Mouse (Mus musculus): Measurements from ENCODE around the gene Mapre3. TPM values are rescaled to one million over a fixed set of nuclear protein-coding genes. Genes with fewer than 3 reads are reported as not detected.

Mapre3 gene
- polyA plus RNA-seq, 1 experiment from 2014 or later: 38.2 TPM

DNA sequence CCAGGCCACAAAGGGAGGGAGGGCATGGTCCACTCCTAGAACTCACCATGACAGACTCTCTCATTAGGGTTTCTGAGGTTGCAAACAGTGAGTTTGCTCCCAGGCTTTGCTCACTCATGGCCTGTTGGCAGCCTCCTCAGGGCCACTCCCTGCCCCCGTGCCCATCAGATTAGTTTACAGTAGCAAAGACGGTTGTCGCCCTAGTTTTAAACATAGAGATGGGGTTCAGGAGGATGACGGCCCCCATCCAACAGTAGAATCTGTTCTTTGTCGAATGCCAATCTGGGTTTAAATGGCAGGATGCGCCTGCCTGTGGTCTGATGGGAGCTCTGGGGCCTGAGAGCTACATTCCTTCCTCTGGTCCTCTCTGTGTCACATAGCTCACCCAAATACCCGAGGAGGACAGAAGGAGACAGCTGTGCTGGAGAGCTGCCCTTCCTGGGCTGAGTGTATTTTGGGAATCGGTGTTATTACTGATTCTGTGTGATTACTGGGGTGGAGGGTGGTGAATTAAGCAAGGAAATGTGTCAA, 1.9 kb downstream of the Mapre3 start:
- no peak overlapping the region for H3K27ac ChIP-seq (ENCODE audit: low read depth, low read length)
- peaks cover 8% of the 10 kb centered on the region; the same call in 1 of the 2 replicates for H3K4me1 ChIP-seq (replicated peaks; ENCODE audit: control insufficient read depth, insufficient read depth, low read length)
- H3K9me3 ChIP-seq (ENCODE audit: control insufficient read depth, low read length): no peaks in the 10 kb centered on the region
- no peak overlapping the region for H3K4me3 ChIP-seq (ENCODE audit: low read depth, low read length)
- H3K9ac ChIP-seq (ENCODE audit: low read depth, low read length): no peak overlapping the region
- H3K27me3 ChIP-seq (ENCODE audit: control insufficient read depth, insufficient read depth, low read length): no peaks in the 10 kb centered on the region
- no peak for DNase-seq (ENCODE audit: low spot score)
- no peak for ATAC-seq (ENCODE audit: low FRiP score)
- no peaks in the 10 kb centered on the region for H3K36me3 ChIP-seq (ENCODE audit: control insufficient read depth, insufficient read depth, low read length)
- no peak overlapping the region for H3K4me2 ChIP-seq (replicated peaks; ENCODE audit: low read depth, low read length)
- 80% methylated on average over 8 of the region's 8 CpGs for WGBS

DNA sequence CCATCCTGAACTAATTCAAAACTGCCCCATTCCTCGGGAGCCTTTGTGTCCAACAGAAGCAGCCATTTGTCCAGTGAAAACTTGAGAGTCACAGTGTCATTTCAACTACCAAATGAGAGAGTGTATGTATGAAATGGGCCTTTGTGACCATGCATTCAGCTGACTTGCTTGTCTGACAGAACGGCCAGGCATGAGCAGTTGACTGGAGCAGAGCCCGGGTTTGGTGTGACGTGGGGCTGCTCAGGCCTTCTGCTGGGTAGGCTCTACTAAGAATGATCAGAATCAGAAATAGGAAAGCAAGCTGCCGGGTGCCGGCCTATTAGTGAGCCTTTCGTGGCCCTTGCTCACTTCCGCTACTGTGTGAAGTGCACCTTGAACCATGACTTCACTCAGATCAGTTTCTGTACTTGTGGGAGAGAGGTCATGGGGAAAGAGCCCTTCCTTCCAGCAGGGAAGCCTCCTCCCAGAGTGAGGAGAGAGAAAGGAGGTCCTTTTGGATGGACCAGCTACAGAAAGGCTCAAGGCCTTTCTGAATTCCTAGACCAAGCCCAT, 4.4 kb downstream of the Mapre3 start:
- WGBS: 90% methylated on average over 8 of the region's 8 CpGs

DNA sequence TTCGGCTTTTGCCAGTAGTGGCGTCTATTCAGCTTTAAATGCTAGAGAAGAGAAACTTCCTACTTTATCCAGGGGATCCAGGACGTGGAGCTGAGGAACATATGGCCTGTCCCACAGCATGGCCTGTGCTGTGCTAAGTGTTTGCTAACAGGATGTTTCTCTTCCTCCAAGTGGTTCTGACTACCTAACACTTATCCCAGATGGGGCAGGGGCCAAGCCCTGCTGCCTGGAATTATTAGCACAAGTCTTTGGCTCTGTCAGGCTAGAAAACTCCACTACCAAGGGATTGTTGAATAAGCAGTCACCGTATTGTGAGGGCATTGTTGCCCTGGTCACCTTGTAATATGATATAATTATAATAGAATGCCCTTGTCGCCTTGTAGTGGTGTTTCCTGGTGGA, 8.2 kb downstream of the Mapre3 start:
- no peak for ATAC-seq (ENCODE audit: low FRiP score)
- H3K36me3 ChIP-seq (ENCODE audit: control insufficient read depth, insufficient read depth, low read length): no peaks in the 10 kb centered on the region
- H3K4me3 ChIP-seq (ENCODE audit: low read depth, low read length): no peak overlapping the region
- H3K27me3 ChIP-seq (ENCODE audit: control insufficient read depth, insufficient read depth, low read length): no peaks in the 10 kb centered on the region
- H3K4me2 ChIP-seq (replicated peaks; ENCODE audit: low read depth, low read length): no peak overlapping the region
- no peaks in the 10 kb centered on the region for H3K9me3 ChIP-seq (ENCODE audit: control insufficient read depth, low read length)
- DNase-seq (ENCODE audit: low spot score): no peak
- H3K9ac ChIP-seq (ENCODE audit: low read depth, low read length): no peak overlapping the region
- 83% methylated on average over 5 of the region's 5 CpGs for WGBS
- no peaks in the 10 kb centered on the region for H3K4me1 ChIP-seq (replicated peaks; ENCODE audit: control insufficient read depth, insufficient read depth, low read length)
- H3K27ac ChIP-seq (ENCODE audit: low read depth, low read length): no peak overlapping the region

More for the DNA sequence above, 4.4 kb downstream of the Mapre3 start:
- H3K27me3 ChIP-seq (ENCODE audit: control insufficient read depth, insufficient read depth, low read length): no peaks in the 10 kb centered on the region
- H3K4me2 ChIP-seq (replicated peaks; ENCODE audit: low read depth, low read length): no peak overlapping the region
- no peak for ATAC-seq (ENCODE audit: low FRiP score)
- H3K4me1 ChIP-seq (replicated peaks; ENCODE audit: control insufficient read depth, insufficient read depth, low read length): peaks cover 8% of the 10 kb centered on the region; the same call in 1 of the 2 replicates
- no peak overlapping the region for H3K4me3 ChIP-seq (ENCODE audit: low read depth, low read length)
- H3K9ac ChIP-seq (ENCODE audit: low read depth, low read length): no peak overlapping the region
- no peaks in the 10 kb centered on the region for H3K9me3 ChIP-seq (ENCODE audit: control insufficient read depth, low read length)
- no peak for DNase-seq (ENCODE audit: low spot score)
- no peak overlapping the region for H3K27ac ChIP-seq (ENCODE audit: low read depth, low read length)
- H3K36me3 ChIP-seq (ENCODE audit: control insufficient read depth, insufficient read depth, low read length): no peaks in the 10 kb centered on the region

DNA sequence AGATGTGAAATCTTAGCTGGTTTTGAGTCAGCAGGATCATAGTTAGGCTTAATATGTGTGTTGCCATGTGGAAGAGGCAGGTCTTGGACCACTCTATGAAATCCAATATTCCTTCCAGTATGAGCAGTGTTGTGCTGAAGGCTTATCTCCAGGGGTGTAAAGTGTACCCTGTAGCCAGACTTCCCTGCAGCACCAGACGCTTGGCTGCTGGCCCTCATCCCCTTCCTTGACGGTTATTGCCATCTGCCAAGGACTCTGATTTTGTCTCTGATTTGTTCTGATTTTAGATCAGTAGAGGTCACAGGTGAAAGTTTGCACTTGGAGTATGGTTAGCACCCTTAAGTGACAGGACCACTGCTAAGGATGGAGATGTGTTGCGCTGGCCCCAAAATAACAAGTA, 8.7 kb downstream of the Mapre3 start:
- H3K4me1 ChIP-seq (replicated peaks; ENCODE audit: control insufficient read depth, insufficient read depth, low read length): no peaks in the 10 kb centered on the region
- DNase-seq (ENCODE audit: low spot score) (no peak), ATAC-seq (ENCODE audit: low FRiP score) (no peak)
- WGBS: 95% methylated on average over 3 of the region's 3 CpGs
- H3K4me3 ChIP-seq (ENCODE audit: low read depth, low read length): no peak overlapping the region
- H3K27ac ChIP-seq (ENCODE audit: low read depth, low read length): no peak overlapping the region
- no peak overlapping the region for H3K4me2 ChIP-seq (replicated peaks; ENCODE audit: low read depth, low read length)
- no peaks in the 10 kb centered on the region for H3K36me3 ChIP-seq (ENCODE audit: control insufficient read depth, insufficient read depth, low read length)
- H3K9ac ChIP-seq (ENCODE audit: low read depth, low read length): no peak overlapping the region
- H3K27me3 ChIP-seq (ENCODE audit: control insufficient read depth, insufficient read depth, low read length): no peaks in the 10 kb centered on the region
- H3K9me3 ChIP-seq (ENCODE audit: control insufficient read depth, low read length): no peaks in the 10 kb centered on the region

DNA sequence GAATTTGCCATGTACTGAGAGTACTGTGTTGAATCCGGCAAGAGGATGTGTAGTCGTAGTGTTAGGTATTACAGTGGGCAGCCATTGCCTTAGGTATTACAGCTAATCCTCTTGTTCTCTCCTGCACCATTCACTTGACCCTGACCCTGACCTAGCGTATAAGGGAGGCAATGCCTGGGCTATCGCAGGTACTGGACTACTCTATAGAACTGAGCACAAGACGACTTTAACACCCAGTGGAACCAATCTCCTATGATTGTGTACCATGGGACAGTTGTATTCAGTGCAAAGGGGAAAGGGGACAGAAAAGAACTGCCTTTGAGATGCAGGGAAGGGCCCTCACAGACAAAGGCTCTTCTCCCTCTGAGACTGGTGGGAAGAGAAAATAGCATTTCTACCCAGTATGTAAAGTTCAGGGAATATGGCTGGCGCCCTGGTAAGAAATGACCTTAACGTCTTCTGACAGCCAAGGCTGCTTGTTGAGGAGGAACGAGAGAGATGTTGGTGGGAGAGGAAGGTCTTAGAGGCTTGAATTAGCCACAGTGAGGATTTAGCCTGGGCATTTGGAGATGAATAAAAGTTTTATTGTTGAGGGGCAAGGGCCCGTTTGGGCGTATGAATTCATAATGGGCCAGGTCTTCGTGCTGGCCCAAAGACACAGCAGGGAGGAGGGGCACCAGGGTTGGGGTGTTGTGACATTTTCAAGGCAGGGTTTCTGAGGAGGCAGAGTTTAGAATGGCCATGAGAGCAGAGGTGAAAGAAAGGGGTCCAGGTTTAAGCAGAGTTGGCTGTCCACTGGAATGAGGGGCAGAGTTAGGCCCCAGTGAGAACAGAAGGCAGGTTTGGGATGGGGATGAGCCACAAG, 9.9 kb downstream of the Mapre3 start:
- H3K27ac ChIP-seq (ENCODE audit: low read depth, low read length): no peak overlapping the region
- no peak for DNase-seq (ENCODE audit: low spot score)
- WGBS: 73% methylated on average over 11 of the region's 11 CpGs

DNA sequence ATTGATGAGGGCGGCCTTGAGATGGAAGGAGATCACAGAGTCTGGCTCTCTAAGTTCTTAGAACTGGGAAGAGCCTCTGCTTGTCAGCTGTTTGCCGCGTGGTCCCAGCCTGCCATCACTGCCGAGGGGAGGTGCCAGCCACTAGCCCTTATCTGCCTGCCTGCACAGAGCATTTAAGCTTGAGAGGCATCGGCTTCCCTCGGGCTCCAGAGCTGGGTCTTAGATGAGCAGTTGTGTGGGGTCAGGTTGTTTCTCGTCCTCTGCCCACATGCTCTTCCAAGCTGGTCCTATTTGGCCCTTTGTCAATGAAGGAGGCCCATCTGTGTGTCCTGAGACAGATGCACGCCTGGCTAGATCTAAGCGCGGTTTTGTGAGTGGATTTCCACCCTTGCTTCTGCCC, 10.7 kb downstream of the Mapre3 start:
- H3K27ac ChIP-seq (ENCODE audit: low read depth, low read length): no peak overlapping the region
- no peak for DNase-seq (ENCODE audit: low spot score)

More for the DNA sequence above, 9.9 kb downstream of the Mapre3 start:
- H3K4me3 ChIP-seq (ENCODE audit: low read depth, low read length): no peak overlapping the region
- ATAC-seq (ENCODE audit: low FRiP score): no peak
- H3K4me1 ChIP-seq (replicated peaks; ENCODE audit: control insufficient read depth, insufficient read depth, low read length): no peaks in the 10 kb centered on the region
- no peak overlapping the region for H3K9ac ChIP-seq (ENCODE audit: low read depth, low read length)
- H3K9me3 ChIP-seq (ENCODE audit: control insufficient read depth, low read length): no peaks in the 10 kb centered on the region
- no peaks in the 10 kb centered on the region for H3K27me3 ChIP-seq (ENCODE audit: control insufficient read depth, insufficient read depth, low read length)
- no peaks in the 10 kb centered on the region for H3K36me3 ChIP-seq (ENCODE audit: control insufficient read depth, insufficient read depth, low read length)
- H3K4me2 ChIP-seq (replicated peaks; ENCODE audit: low read depth, low read length): no peak overlapping the region

DNA sequence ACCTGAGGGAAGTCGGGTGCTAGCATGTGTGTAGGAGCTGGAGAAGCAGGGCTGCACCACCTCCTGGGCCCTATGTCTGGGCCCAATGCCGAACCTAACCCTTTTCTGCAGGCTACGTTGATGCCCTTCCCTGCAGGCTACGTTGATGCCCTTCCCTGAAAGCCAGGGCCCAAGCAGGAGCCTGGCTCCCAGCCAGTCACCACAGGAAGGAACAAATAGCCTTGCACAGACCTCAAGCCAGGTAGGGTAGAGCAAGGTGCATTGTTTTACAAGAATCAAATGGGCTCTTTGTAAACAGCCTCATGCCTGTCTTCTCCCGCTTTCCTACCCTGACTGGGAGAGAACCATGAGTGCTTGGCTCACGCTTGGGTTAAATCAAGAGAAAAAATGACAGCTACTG, 11.4 kb downstream of the Mapre3 start:
- Histone ChIP-seq H3K9me3 (ENCODE audit: control insufficient read depth, low read length) (no peaks in the 10 kb centered on the region), H3K27ac (ENCODE audit: low read depth, low read length) (no peak overlapping the region)

More for the DNA sequence above, 10.7 kb downstream of the Mapre3 start:
- Histone ChIP-seq H3K9ac (ENCODE audit: low read depth, low read length) (no peak overlapping the region), H3K27me3 (ENCODE audit: control insufficient read depth, insufficient read depth, low read length) (no peaks in the 10 kb centered on the region), H3K4me1 (replicated peaks; ENCODE audit: control insufficient read depth, insufficient read depth, low read length) (no peaks in the 10 kb centered on the region), H3K9me3 (ENCODE audit: control insufficient read depth, low read length) (no peaks in the 10 kb centered on the region), H3K4me2 (replicated peaks; ENCODE audit: low read depth, low read length) (no peak overlapping the region), H3K36me3 (ENCODE audit: control insufficient read depth, insufficient read depth, low read length) (no peaks in the 10 kb centered on the region), H3K4me3 (ENCODE audit: low read depth, low read length) (no peak overlapping the region)
- no peak for ATAC-seq (ENCODE audit: low FRiP score)
- 80% methylated on average over 10 of the region's 10 CpGs for WGBS

DNA sequence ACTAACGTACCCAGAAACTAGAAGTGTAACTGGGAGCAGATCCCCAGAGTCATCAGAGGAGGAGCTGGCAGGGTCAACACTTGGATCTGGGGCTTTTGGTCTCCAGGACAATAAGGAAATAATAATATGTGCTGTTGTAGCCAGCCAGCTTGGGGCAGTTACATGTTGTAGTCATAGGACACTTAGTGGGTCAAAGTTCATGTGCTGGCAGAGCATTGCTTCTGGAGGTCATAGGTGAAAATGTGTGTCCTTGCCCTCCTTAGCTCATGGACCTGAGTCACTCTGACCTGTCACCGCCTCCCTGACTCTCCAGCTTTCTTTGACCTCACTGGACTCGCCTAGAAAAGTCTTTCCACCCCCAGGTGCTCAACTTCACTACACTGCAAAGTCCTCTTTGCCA, 19.0 kb downstream of the Mapre3 start:
- Histone ChIP-seq H3K27me3 (ENCODE audit: control insufficient read depth, insufficient read depth, low read length) (no peaks in the 10 kb centered on the region), H3K9ac (ENCODE audit: low read depth, low read length) (no peak overlapping the region), H3K27ac (ENCODE audit: low read depth, low read length) (no peak overlapping the region), H3K4me2 (replicated peaks; ENCODE audit: low read depth, low read length) (no peak overlapping the region), H3K9me3 (ENCODE audit: control insufficient read depth, low read length) (no peaks in the 10 kb centered on the region), H3K4me1 (replicated peaks; ENCODE audit: control insufficient read depth, insufficient read depth, low read length) (no peaks in the 10 kb centered on the region), H3K4me3 (ENCODE audit: low read depth, low read length) (no peak overlapping the region), H3K36me3 (ENCODE audit: control insufficient read depth, insufficient read depth, low read length) (no peaks in the 10 kb centered on the region)
- no peak for ATAC-seq (ENCODE audit: low FRiP score)
- 83% methylated on average over 3 of the region's 3 CpGs for WGBS
- no peak for DNase-seq (ENCODE audit: low spot score)

More for the DNA sequence above, 11.4 kb downstream of the Mapre3 start:
- ATAC-seq (ENCODE audit: low FRiP score) (no peak), DNase-seq (ENCODE audit: low spot score) (no peak)
- Histone ChIP-seq H3K9ac (ENCODE audit: low read depth, low read length) (no peak overlapping the region), H3K4me2 (replicated peaks; ENCODE audit: low read depth, low read length) (no peak overlapping the region), H3K4me1 (replicated peaks; ENCODE audit: control insufficient read depth, insufficient read depth, low read length) (no peaks in the 10 kb centered on the region), H3K27me3 (ENCODE audit: control insufficient read depth, insufficient read depth, low read length) (no peaks in the 10 kb centered on the region), H3K36me3 (ENCODE audit: control insufficient read depth, insufficient read depth, low read length) (no peaks in the 10 kb centered on the region), H3K4me3 (ENCODE audit: low read depth, low read length) (no peak overlapping the region)
- 85% methylated on average over 6 of the region's 6 CpGs for WGBS

DNA sequence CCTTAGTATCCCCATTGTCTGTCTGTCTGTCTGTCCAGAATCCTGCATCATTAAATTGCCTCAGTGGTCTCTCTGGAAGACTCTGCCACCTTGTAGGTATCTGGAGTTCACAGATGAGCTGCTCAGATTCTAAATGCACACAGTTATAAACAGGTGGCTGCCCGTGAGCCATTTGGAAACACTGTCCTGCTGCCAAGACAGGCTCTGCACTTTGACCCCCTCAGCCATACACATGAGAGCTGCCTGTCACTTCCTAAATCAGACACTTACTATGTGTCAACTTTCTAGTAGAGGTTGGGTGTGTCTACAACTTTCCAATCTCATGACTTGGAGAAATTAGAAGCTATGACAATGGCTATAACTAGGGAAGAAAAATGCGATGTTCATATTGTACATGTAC, 25.3 kb downstream of the Mapre3 start:
- H3K27me3 ChIP-seq (ENCODE audit: control insufficient read depth, insufficient read depth, low read length): no peaks in the 10 kb centered on the region
- no peak for DNase-seq (ENCODE audit: low spot score)
- H3K4me2 ChIP-seq (replicated peaks; ENCODE audit: low read depth, low read length): no peak overlapping the region
- no peak overlapping the region for H3K4me3 ChIP-seq (ENCODE audit: low read depth, low read length)
- no peaks in the 10 kb centered on the region for H3K4me1 ChIP-seq (replicated peaks; ENCODE audit: control insufficient read depth, insufficient read depth, low read length)
- WGBS: 83% methylated on average over 2 of the region's 2 CpGs
- no peaks in the 10 kb centered on the region for H3K9me3 ChIP-seq (ENCODE audit: control insufficient read depth, low read length)
- H3K9ac ChIP-seq (ENCODE audit: low read depth, low read length): no peak overlapping the region
- ATAC-seq (ENCODE audit: low FRiP score): no peak
- no peak overlapping the region for H3K27ac ChIP-seq (ENCODE audit: low read depth, low read length)
- no peaks in the 10 kb centered on the region for H3K36me3 ChIP-seq (ENCODE audit: control insufficient read depth, insufficient read depth, low read length)

All from hindbrain, embryonic 11.5 days (tissue).